Mouse (Mus musculus) forebrain, embryonic 10.5 days (tissue): ENCODE measurements at regions not wholly inside any gene's neighbourhood (a gene's known extent, or its start where the extent isn't known, plus 50 kb on each side); places are given as distances from the start of the nearest gene placed in this dataset.

ENCODE experiments used
- DNase-seq: peaks from one replicate; pipeline ENCODE4 v3.0.0-alpha.2; 2017; ENCODE audit warnings: low spot score; ENCODE audit errors: extremely low spot score
- H3K27ac ChIP-seq: fragments of 300-500 bp; sonication (generic); 2 replicates; pipeline ENCODE4 v1.5.1; 2016; ENCODE audit warnings: mild to moderate bottlenecking
- H3K27me3 ChIP-seq: fragments of 300-500 bp; sonication (generic); 2 replicates; pipeline ENCODE4 v1.6.1; 2016; ENCODE audit warnings: mild to moderate bottlenecking; ENCODE audit not compliant: poor library complexity, severe bottlenecking
- H3K36me3 ChIP-seq: fragments of 300-500 bp; sonication (generic); replicated peaks from 2 replicates; pipeline ENCODE4 v1.6.1; 2016; ENCODE audit warnings: mild to moderate bottlenecking, moderate library complexity
- H3K4me1 ChIP-seq: fragments of 300-500 bp; sonication (generic); 2 replicates; pipeline ENCODE4 v1.6.1; 2016
- H3K4me3 ChIP-seq: fragments of 300-500 bp; sonication (generic); 2 replicates; pipeline ENCODE4 v1.5.1; 2016; ENCODE audit warnings: mild to moderate bottlenecking, moderate library complexity
- H3K9me3 ChIP-seq: fragments of 300-500 bp; sonication (generic); 2 replicates; pipeline ENCODE4 v1.6.1; 2016; ENCODE audit warnings: mild to moderate bottlenecking, moderate library complexity
- WGBS: fragments of 180-500 bp; shearing (Covaris S2); methylation state at CpG from one replicate; pipeline ENCODE4 v1.1.7; 2016; 5-methylcytosine and 5-hydroxymethylcytosine counted together

DNA sequence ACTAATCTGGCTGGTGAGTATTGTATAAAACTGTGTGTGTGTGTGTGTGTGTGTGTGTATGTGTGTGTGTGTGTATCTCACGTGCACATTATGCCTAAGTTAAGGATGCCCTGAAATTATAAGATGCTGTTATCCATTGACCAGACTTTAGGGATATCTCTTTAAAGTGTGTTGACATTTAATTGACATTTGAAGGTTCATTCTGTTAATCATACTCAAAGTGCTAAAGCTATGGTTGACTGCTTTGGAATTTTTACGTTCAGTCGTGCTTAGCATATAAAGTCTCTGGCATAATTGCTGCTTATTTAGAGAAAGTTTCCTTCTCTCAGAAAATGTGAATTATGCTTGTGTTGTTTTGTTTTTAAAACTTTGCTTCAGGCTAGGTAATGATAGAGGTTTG is 135.9 kb downstream of the Ogfrl1 start:
- Histone ChIP-seq H3K27ac (no peak overlapping the region), H3K9me3 (no peaks in the 10 kb centered on the region), H3K36me3 (peaks cover 10% of the 10 kb centered on the region), H3K4me1 (peaks cover 37% of the 10 kb centered on the region), H3K4me3 (no peak overlapping the region), H3K27me3 (no peaks in the 10 kb centered on the region)
- 88% methylated on average over 3 of the region's 3 CpGs for WGBS
- DNase-seq, result no peak

DNA sequence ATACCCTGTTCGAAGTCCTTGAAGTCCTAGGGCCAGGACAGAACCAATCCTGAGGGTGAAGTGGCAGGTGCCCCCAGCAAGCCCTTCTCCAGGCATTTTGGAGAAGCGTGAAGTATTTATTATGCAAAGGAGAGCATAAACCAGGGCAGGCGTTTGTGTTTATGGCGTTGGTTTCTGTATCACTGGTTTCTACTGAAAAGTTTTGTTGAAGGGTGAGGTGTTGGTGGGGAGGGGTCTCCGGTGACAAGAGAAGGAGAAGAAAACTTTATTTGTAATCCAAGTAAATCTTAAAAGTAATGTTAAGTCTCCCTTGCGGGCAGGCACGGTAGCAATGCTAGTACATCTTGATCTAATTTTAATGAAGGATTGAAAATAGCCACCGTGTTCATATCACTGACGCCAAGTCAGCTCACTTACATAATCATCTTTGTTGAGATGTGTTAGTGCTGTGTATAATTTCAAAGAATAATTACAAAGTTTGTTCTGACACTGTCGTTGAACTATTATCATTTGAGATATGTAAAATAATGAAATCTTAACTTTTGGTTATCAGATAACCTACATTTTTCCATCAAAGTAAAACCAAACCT is 140.2 kb downstream of the Ogfrl1 start:
- Histone ChIP-seq H3K4me1 (peaks cover 28% of the 10 kb centered on the region), H3K36me3 (peaks cover 10% of the 10 kb centered on the region), H3K4me3 (peak overlapping the region; percentile 83), H3K27me3 (peaks cover 5% of the 10 kb centered on the region; the same call in 1 of the 2 replicates), H3K27ac (peak overlapping the region; percentile 95), H3K9me3 (no peaks in the 10 kb centered on the region)
- peak; percentile 21 for DNase-seq
- WGBS, result 43% methylated on average over 10 of the region's 10 CpGs

DNA sequence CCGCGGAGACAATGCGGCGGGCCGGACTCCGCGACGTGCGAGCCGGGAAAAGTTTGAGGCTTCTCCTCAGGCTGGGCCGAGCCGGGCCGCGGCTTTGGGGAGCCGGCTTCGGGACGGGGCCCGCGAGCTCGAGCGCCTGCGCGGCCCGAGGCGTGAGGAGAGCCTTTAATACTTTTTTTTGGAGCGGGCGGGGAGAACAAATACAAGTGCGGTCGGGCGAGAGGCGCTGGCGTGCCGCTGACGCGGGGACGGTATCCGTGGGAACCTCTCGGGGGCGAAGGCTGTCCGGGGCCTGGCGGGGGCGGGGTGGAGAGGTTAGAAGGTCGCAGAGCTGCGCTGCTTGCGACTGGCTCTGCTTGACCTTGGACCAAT is 141.0 kb downstream of the Ogfrl1 start:
- under 1% methylated on average over 45 of the region's 45 CpGs for WGBS
- Histone ChIP-seq H3K36me3 (peaks cover 10% of the 10 kb centered on the region), H3K4me1 (peaks cover 28% of the 10 kb centered on the region), H3K27ac (peak overlapping the region; percentile 95), H3K27me3 (peaks cover 5% of the 10 kb centered on the region; the same call in 1 of the 2 replicates), H3K4me3 (peak overlapping the region; percentile 83), H3K9me3 (no peaks in the 10 kb centered on the region)
- DNase-seq, result peak; percentile 80

DNA sequence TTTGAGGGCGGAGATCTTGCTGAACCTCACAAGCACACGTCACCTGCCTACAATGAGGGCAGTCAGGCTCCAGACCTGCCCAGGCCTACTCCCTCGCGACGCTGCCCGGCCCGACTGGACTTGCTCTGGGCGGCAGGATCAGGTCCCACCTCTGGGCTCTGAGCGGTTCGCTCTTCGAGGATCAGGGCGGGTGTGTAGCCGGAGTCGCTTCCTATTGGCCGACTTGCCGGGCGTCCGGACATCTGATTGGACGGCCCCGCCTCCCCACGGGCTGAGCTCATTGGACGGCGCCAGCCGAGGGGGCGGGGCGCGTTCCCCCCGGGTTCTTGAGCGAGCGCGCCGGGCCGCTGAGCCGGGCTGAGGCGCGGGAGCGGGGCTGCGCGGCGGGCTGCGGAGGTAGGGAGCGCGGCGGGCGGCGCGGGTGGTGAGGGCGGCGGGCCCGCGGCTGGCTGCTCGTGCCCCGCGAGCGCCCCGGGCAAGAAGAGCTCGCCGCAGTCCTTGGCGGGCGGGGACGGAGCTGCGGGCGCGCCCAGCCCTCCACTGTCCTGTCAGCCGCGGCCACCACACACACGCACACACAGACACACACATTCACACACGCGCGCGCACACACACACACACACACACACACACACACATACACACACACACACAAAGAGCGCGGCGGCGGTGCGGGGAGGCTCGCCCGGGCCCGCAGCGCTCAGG is 141.5 kb downstream of the Ogfrl1 start:
- peaks cover 7% of the 10 kb centered on the region for H3K36me3 ChIP-seq
- no peaks in the 10 kb centered on the region for H3K9me3 ChIP-seq
- under 1% methylated on average over 51 of the region's 80 CpGs for WGBS
- H3K4me1 ChIP-seq, result peaks cover 28% of the 10 kb centered on the region
- peak overlapping the region; percentile 83 for H3K4me3 ChIP-seq
- DNase-seq, result peak; percentile 92
- peaks cover 5% of the 10 kb centered on the region; the same call in 1 of the 2 replicates for H3K27me3 ChIP-seq
- H3K27ac ChIP-seq, result peak overlapping the region; percentile 95

DNA sequence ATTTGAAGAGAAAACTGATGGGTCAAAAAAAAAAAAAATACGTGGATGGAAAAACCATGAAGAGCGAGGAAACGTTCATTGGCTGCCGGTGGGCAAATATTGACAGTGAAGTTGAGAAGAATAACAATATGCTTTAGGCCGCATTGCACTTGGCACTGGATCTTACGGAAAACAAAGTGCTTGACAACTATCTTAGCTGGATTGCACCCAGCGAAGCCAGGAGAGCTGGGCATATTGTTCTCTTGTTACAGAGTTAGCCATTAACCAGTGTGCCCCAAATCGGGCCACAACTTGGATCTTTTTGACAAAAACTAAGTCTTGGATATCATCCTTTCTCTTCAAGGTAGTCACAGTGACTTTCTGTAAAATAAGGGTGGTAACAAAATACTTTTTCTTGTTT is 143.3 kb downstream of the Ogfrl1 start:
- peaks cover 26% of the 10 kb centered on the region for H3K4me1 ChIP-seq
- 92% methylated on average over 8 of the region's 8 CpGs for WGBS
- no peak for DNase-seq

DNA sequence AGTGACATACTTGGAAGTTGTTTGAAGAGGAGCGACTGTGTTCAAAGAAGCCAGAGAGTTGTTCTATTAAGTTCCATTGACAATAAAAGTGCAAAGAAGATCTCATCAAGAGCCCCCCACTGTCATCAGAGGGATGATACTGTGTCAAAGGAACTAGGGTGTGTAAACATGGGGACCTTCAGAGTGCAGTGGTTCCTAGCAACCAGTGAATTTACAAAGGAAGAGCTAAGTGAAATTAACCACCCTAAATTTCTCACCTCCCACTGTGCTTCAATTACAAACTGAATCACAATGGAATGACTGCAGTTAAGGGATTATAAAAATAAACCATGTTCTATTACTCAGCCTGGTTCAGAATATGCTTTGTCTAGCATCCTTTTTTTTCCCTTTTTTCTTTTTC is 129.5 kb upstream of the 4933415F23Rik start:
- no peaks in the 10 kb centered on the region for H3K4me1 ChIP-seq
- no peaks in the 10 kb centered on the region for H3K27me3 ChIP-seq
- no peak overlapping the region for H3K4me3 ChIP-seq
- no peak overlapping the region for H3K27ac ChIP-seq
- no peaks in the 10 kb centered on the region for H3K9me3 ChIP-seq
- 62% methylated on average over 1 of the region's 1 CpGs for WGBS
- H3K36me3 ChIP-seq, result no peaks in the 10 kb centered on the region
- no peak for DNase-seq

More for the DNA sequence above, 143.3 kb downstream of the Ogfrl1 start:
- Histone ChIP-seq H3K27ac (no peak overlapping the region), H3K27me3 (peaks cover 5% of the 10 kb centered on the region; the same call in 1 of the 2 replicates), H3K9me3 (no peaks in the 10 kb centered on the region), H3K36me3 (no peaks in the 10 kb centered on the region), H3K4me3 (no peak overlapping the region)

DNA sequence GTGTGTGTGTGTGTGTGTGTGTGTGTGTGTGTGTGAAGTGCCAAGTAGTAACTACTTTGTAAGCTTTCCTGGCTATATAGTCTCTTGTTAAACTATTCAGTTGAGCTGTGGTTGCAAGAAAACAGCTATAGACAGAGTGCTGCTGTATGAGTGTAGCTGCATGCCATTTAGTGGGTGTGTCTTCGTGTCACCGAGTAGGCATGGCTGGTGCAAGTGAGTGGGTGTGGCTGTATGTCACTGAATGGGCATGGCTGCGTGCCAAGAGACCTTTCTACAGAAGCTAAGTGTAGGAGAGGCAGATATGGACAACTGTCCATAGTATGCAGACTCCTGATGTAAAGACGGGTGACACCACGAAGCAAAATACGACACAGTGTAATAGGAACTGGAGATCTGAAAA is 126.4 kb upstream of the 4933415F23Rik start:
- Histone ChIP-seq H3K27ac (no peak overlapping the region), H3K36me3 (no peaks in the 10 kb centered on the region), H3K4me1 (no peaks in the 10 kb centered on the region), H3K4me3 (no peak overlapping the region), H3K27me3 (no peaks in the 10 kb centered on the region), H3K9me3 (no peaks in the 10 kb centered on the region)
- WGBS, result 86% methylated on average over 6 of the region's 6 CpGs
- DNase-seq, result no peak

DNA sequence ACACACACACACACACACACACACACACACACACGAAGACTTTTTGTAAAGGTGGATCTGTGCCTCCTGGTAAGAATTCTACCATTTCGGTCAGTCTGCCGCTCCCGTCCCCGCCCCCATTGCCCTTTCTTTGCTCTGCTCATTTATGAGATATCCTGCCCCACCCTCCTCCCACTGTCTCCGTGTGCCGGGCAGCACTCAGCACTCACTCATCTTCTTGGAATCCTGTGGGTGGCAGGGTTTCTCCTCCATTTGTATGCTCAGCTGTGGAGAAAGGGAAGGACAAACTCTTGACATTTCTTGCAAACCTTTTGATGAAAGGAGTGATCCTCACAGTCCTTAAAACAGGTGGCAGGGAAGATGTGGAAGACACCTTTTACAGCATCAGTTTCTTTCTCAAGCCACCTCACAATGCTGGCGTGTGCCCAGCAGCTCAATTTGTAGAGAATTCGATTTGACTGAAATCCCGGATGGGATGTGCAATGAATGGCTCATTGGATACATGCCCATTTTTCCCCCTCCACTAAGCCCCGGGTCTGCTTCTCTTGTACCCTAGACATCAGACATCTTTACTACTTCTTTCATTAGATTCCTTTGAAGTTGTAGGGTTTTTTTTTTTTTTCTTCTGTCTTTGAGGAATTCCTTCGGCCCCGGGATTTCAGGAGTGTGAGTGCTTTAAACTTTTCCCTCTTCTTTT is 112.6 kb upstream of the 4933415F23Rik start:
- Histone ChIP-seq H3K36me3 (no peaks in the 10 kb centered on the region), H3K27me3 (no peaks in the 10 kb centered on the region), H3K4me3 (no peak overlapping the region), H3K27ac (no peak overlapping the region), H3K4me1 (no peaks in the 10 kb centered on the region), H3K9me3 (no peaks in the 10 kb centered on the region; the same call in 1 of the 2 replicates)
- no peak for DNase-seq
- WGBS, result 90% methylated on average over 13 of the region's 13 CpGs

DNA sequence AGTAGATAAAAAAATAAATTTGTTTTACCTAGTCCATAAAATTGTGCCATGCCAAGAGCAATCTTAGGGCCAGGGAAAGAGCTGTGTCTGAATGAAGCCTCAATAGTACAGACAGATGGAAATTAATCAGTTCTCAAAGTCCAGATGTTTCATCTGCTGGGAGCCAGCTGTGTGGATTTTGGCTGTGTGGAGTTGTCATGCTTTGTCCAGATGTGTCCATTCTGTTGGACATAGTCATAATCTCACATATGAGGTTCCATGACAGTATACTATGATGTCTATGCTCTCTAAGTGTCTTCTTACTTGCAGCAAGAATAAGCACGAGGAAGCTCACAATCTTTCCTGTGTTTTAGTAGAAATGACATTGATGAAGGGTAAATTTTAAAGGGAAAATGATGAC is 105.8 kb upstream of the 4933415F23Rik start:
- no peaks in the 10 kb centered on the region for H3K36me3 ChIP-seq
- H3K27me3 ChIP-seq, result no peaks in the 10 kb centered on the region
- peaks cover 3% of the 10 kb centered on the region for H3K4me1 ChIP-seq
- WGBS, result 69% methylated on average over 1 of the region's 1 CpGs
- DNase-seq, result no peak
- H3K4me3 ChIP-seq, result no peak overlapping the region
- no peaks in the 10 kb centered on the region for H3K9me3 ChIP-seq
- H3K27ac ChIP-seq, result no peak overlapping the region

DNA sequence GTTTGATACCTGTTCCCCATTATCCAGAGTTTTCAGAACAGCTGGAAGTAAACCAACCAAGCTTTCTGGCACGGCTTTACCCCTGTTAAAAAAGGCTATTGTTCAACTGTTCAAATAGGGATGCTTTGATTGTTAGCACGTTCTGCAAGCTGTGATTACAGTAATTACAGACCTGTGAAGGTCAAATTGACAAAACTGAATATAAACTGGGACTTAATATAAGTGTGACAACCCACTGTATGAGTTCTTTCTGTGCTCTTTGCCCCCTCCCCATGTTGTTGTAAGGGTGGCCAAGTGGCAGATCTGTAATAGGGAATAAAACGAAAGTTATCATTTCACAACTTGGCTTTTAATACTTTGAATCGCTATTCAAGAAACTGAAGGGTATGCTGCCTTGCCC is 105.0 kb upstream of the 4933415F23Rik start:
- Histone ChIP-seq H3K9me3 (no peaks in the 10 kb centered on the region), H3K4me1 (peaks cover 7% of the 10 kb centered on the region), H3K4me3 (no peak overlapping the region), H3K27ac (no peak overlapping the region), H3K27me3 (no peaks in the 10 kb centered on the region), H3K36me3 (no peaks in the 10 kb centered on the region)
- 71% methylated on average over 4 of the region's 4 CpGs for WGBS
- no peak for DNase-seq

DNA sequence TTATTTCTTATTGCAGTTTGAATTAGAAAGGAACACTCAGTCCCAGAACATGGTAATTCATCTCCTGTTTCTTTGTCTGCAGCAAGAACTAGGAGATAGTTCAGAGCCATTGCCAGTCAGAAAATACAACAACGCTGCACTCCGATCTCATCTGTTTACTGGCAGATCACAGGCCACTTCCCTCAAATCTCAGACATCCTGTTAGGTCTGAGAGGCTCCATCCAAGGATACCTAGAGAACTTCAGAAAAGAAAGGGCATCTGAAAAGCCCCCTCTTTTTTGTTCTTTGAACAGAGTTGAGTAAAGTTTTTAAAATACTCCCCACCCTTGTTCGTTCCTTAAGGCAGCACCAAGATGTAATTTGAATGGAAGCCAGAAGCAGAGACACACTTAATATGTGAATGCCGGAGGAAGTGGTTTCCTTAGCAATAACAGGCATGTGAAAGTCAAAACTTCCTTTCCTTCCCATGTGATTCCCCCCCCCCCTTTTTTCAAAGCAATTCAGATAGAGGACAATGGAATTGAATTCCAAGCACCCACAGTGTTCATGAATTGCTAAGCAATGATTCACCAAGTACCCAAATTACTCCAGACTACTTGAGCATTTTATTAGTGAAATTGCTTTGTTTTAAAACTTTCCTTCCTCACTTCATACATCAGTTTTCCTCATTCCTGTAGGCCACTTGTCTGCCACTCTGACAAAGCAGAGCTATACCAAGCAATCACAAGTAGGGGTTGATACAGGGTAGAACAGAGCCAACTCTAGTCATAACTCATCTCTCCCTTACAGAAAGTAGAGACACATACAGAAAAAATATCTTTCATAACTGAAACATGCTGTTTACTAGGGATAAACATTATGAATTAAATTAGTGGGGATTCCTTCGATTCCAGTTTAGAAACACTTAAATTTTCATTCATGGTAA is 100.7 kb upstream of the 4933415F23Rik start:
- Histone ChIP-seq H3K9me3 (no peaks in the 10 kb centered on the region), H3K27ac (peak overlapping the region; percentile 40; the same call in 1 of the 2 replicates), H3K36me3 (no peaks in the 10 kb centered on the region), H3K4me1 (peaks cover 7% of the 10 kb centered on the region), H3K4me3 (no peak overlapping the region), H3K27me3 (no peaks in the 10 kb centered on the region)
- no peak for DNase-seq
- WGBS, result 76% methylated on average over 5 of the region's 5 CpGs

DNA sequence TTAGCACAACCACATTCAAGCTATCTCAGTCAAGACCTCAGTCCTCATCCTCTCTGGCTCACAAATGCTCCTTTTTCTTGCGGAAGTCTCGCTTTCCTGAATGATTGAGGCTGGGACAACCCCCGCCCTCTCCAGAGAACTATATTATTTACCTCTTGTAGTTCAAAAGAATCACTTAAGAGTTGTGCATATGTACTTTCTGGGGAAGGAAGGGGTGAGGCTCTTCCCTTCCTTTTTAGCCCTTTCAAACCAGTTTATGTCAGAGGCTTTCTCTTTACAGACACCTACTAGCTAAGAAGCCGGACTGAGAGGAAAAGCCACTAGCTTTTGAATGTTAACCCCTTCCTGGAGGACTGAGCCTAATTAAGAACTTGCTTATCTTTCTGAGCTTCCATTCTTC is 98.4 kb upstream of the 4933415F23Rik start:
- WGBS, result 68% methylated on average over 4 of the region's 4 CpGs
- no peaks in the 10 kb centered on the region for H3K27me3 ChIP-seq
- no peaks in the 10 kb centered on the region for H3K36me3 ChIP-seq
- H3K27ac ChIP-seq, result no peak overlapping the region
- H3K4me3 ChIP-seq, result no peak overlapping the region
- no peak for DNase-seq
- H3K4me1 ChIP-seq, result peaks cover 7% of the 10 kb centered on the region
- no peaks in the 10 kb centered on the region for H3K9me3 ChIP-seq
